Mouse (Mus musculus): Measurements from ENCODE around the gene Cpne5.

Gene Cpne5

GRCm38 (mm10) chr17:29168996-29169601, 68.9 kb downstream of the Cpne5 start:
- 80% methylated on average over 12 of the region's 12 CpGs for WGBS

- WGBS, result 90% methylated on average over 4 of the region's 4 CpGs
Observed at GRCm38 (mm10) chr17:29168438-29168837, 69.5 kb downstream of the Cpne5 start.

- 75% methylated on average over 6 of the region's 6 CpGs for WGBS
Observed at GRCm38 (mm10) chr17:29167371-29167770, 70.6 kb downstream of the Cpne5 start.

- WGBS, result 68% methylated on average over 8 of the region's 8 CpGs
Observed at GRCm38 (mm10) chr17:29165967-29166578, 71.9 kb downstream of the Cpne5 start.

GRCm38 (mm10) chr17:29165452-29165851, 72.5 kb downstream of the Cpne5 start:
- 72% methylated on average over 6 of the region's 6 CpGs for WGBS

GRCm38 (mm10) chr17:29164469-29165111, 73.4 kb downstream of the Cpne5 start:
- WGBS, result 43% methylated on average over 17 of the region's 17 CpGs

- 93% methylated on average over 13 of the region's 13 CpGs for WGBS
Observed at GRCm38 (mm10) chr17:29162334-29162733, 75.6 kb downstream of the Cpne5 start.

GRCm38 (mm10) chr17:29159743-29160455, 78.1 kb downstream of the Cpne5 start:
- 92% methylated on average over 16 of the region's 16 CpGs for WGBS

GRCm38 (mm10) chr17:29159320-29159719, 78.6 kb downstream of the Cpne5 start:
- WGBS, result 92% methylated on average over 5 of the region's 5 CpGs

GRCm38 (mm10) chr17:29158899-29159298, 79.1 kb downstream of the Cpne5 start:
- 76% methylated on average over 15 of the region's 15 CpGs for WGBS

GRCm38 (mm10) chr17:29156866-29157265, 81.1 kb downstream of the Cpne5 start:
- 87% methylated on average over 8 of the region's 8 CpGs for WGBS

- 69% methylated on average over 16 of the region's 16 CpGs for WGBS
Observed at GRCm38 (mm10) chr17:29156396-29156795, 81.6 kb downstream of the Cpne5 start.

- 48% methylated on average over 12 of the region's 12 CpGs for WGBS
Observed at GRCm38 (mm10) chr17:29155355-29156135, 82.4 kb downstream of the Cpne5 start.

- WGBS, result 69% methylated on average over 13 of the region's 13 CpGs
Observed at GRCm38 (mm10) chr17:29154247-29154646, 83.7 kb downstream of the Cpne5 start.

- 74% methylated on average over 5 of the region's 5 CpGs for WGBS
Observed at GRCm38 (mm10) chr17:29152547-29152946, 85.4 kb downstream of the Cpne5 start.

- WGBS, result 77% methylated on average over 7 of the region's 7 CpGs
Observed at GRCm38 (mm10) chr17:29149766-29150165, 88.2 kb downstream of the Cpne5 start.

- 80% methylated on average over 6 of the region's 6 CpGs for WGBS
Observed at GRCm38 (mm10) chr17:29147773-29148172, 90.2 kb downstream of the Cpne5 start.

- 89% methylated on average over 14 of the region's 14 CpGs for WGBS
Observed at GRCm38 (mm10) chr17:29147273-29147672, 90.7 kb downstream of the Cpne5 start.

GRCm38 (mm10) chr17:29145101-29145500, 92.9 kb downstream of the Cpne5 start:
- WGBS, result 78% methylated on average over 12 of the region's 12 CpGs

- 84% methylated on average over 8 of the region's 8 CpGs for WGBS
Observed at GRCm38 (mm10) chr17:29143266-29143665, 94.7 kb downstream of the Cpne5 start.

GRCm38 (mm10) chr17:29141577-29141976, 96.4 kb downstream of the Cpne5 start:
- WGBS, result 94% methylated on average over 3 of the region's 3 CpGs

GRCm38 (mm10) chr17:29137906-29138305, 100.1 kb downstream of the Cpne5 start:
- 91% methylated on average over 7 of the region's 7 CpGs for WGBS
